Mouse (Mus musculus) sigmoid colon, adult 10 weeks (tissue): ENCODE data around the gene Ms4a6b. TPM values are rescaled to one million over a fixed set of nuclear protein-coding genes. Genes with fewer than 3 reads are reported as not detected.

Source experiments
- polyA plus RNA-seq: library from polyadenylated mRNA; stranded (reverse); fragments of 350-450 nt; fragmentation: Illumina TruSeq; extraction: RNeasy Lipid Tissue Mini Kit (QIAGEN cat#74804); gene quantifications from one replicate; pipeline ENCODE4 v1.2.3, GENCODE M21; 2014; ENCODE audit warnings: low read depth, low replicate concordance

The Ms4a6b gene
- polyA plus RNA-seq = 23.9 TPM

GRCm38 (mm10) chr19:11516246-11516645 lies at the start of gene Ms4a6b:
Gene Ms4a6b (plus strand): TSS chr19:11516512.

DNA sequence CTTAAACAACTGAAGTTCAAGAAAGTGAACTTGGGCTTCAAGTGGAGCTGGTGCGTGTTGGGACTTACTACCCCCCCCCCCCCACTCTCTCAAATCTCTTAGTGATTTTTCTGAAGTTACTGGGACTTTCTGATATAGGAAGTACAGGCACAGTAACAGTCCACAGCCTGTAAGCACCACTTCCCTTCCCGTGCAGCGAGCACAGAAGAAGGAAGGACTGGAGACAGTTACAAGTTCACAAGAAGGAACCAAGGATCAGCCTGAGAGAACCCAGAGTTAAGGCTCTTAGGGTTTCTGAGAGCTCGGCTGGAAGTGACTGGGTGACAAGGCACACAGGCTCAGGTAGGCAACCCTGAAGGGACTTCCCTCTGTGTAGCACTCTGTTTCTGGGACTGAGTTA lies 47.1 kb upstream of the Ms4a6b start, which contains the start of gene Ms4a6c:
Ms4a6c (plus strand) TSS at position 152 of the 400 bp plus-strand sequence.

GRCm38 (mm10) chr19:11485746-11486145 lies 30.6 kb upstream of the Ms4a6b start, which contains the start of gene Gm8369:
Gene Gm8369 (plus strand): TSS chr19:11485938.

GRCm38 (mm10) chr19:11536593-11536992 lies 20.3 kb downstream of the Ms4a6b start, which contains the start of gene Ms4a4d:
Gene Ms4a4d (plus strand): TSS chr19:11536801.

Other genes starting within 250 kb of the Ms4a6b start
- 0.63 TPM for gene Ms4a5, start 232.6 kb upstream of the Ms4a6b start, polyA plus RNA-seq
- gene Ms4a14, start 202.1 kb upstream of the Ms4a6b start, polyA plus RNA-seq = 6.3 TPM
- gene Ms4a7, start 180.4 kb upstream of the Ms4a6b start, polyA plus RNA-seq = 24.3 TPM
- gene Ms4a4a, start 141.0 kb upstream of the Ms4a6b start, polyA plus RNA-seq = 13.7 TPM
- gene Ms4a4c, start 111.7 kb upstream of the Ms4a6b start, polyA plus RNA-seq = 11.6 TPM
- 19.9 TPM for gene Ms4a4b, start 73.0 kb upstream of the Ms4a6b start, polyA plus RNA-seq
- gene Ms4a6c, start 47.1 kb upstream of the Ms4a6b start, polyA plus RNA-seq = 28.8 TPM
- gene Gm8369, start 30.6 kb upstream of the Ms4a6b start, polyA plus RNA-seq = 12.7 TPM
- 47.9 TPM for gene Ms4a4d, start 20.3 kb downstream of the Ms4a6b start, polyA plus RNA-seq
- gene Ms4a6d, start 88.3 kb downstream of the Ms4a6b start, polyA plus RNA-seq = 10.4 TPM
- 0.41 TPM for gene Ms4a2, start 107.2 kb downstream of the Ms4a6b start, polyA plus RNA-seq
- not detected for gene Ms4a3, start 124.3 kb downstream of the Ms4a6b start, polyA plus RNA-seq
- not detected for gene Oosp2, start 144.0 kb downstream of the Ms4a6b start, polyA plus RNA-seq
- gene Oosp1, start 174.6 kb downstream of the Ms4a6b start, polyA plus RNA-seq = 0.66 TPM
- gene Oosp3, start 180.5 kb downstream of the Ms4a6b start, polyA plus RNA-seq = not detected
- not detected for gene Gif, start 231.0 kb downstream of the Ms4a6b start, polyA plus RNA-seq